In the genomic region with DNA sequence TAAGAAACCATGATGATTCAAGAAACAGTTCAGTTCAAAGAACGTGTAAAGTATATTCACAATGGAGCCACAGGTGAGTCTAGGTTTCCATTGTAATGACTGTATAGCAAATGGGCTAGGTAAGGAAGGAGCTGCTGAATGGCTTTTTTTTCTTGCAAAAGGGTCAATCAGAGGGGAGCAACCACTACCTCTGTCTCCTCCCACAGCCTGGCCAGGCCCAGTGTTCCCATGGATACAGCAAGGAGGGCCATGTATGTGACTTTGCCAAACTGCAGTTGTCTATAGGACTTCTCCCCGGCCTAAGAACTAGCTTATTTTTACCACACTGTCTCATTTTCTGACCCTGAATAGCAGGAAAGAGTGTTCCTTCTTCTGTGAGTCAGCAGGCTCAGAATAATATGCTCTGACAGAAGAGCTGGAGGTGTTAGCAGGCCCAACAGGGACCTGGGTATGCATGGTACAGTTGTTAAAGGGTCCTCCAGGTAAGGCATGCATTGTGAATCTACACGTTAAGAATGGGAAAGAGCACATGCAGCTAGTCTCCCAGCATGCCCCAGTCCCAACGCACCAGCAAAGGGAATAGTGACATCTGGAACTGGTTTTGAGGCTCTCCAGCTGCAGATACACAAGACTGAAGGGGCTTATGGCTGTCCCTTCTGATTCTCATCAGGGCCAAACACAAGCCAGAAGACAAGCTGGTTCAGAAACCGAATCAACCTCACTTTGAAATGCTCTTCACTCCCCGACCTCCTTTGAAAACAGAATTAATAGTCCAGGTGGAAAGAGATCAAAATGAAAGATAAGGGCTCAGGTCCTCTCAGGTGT, we compare ENCODE assay signal across 14 mouse cellular contexts.
DNase-seq lines count a peak whose midpoint lies in the region; ATAC-seq and TF ChIP-seq lines count a peak whose summit lies in the region.
"Had no signal": no experiment of that assay in that cellular context is flagged by ENCODE, and none has a peak within 500 bp of the region (broad histone marks: within the 10 kb centered on the region; RNA-seq: fewer than 3 reads in every experiment).

No protein-coding gene starts in this region.

- no peak for ATAC-seq in lung, postnatal 0 days
- ATAC-seq: midbrain, embryonic 15.5 days had no signal

- no peak overlapping the region for H3ac ChIP-seq in myocyte (ENCODE audit: control insufficient read depth, insufficient read length)

- H3K4me2 ChIP-seq in myocyte (ENCODE audit: low read depth) = peak overlapping the region; percentile 43
- no peak overlapping the region for H3K4me2 ChIP-seq in lung, postnatal 0 days (replicated peaks; ENCODE audit: low read depth, low read length)
- H3K4me2 ChIP-seq: midbrain, embryonic 15.5 days had no signal

- peaks cover 54% of the 10 kb centered on the region for H3K4me1 ChIP-seq in brown adipose tissue, adult 24 weeks (ENCODE audit: control insufficient read depth, insufficient read depth, insufficient read length, low read length)
- peaks cover 31% of the 10 kb centered on the region for H3K4me1 ChIP-seq in lung, postnatal 0 days (ENCODE audit: insufficient read depth, low read depth, low read length)

- no peak overlapping the region for H3K4me3 ChIP-seq in brown adipose tissue, adult 24 weeks (ENCODE audit: insufficient read depth, low read depth, low read length)
- H3K4me3 ChIP-seq in myocyte = no peak overlapping the region
- no peak overlapping the region for H3K4me3 ChIP-seq in lung, postnatal 0 days (ENCODE audit: low read depth, low read length)
- H3K4me3 ChIP-seq: midbrain, embryonic 15.5 days had no signal

- peak; percentile 91 for DNase-seq in heart, adult 11 months
- DNase-seq in heart, postnatal 25 days (ENCODE audit: low spot score) = no peak
- peak; percentile 35 for DNase-seq in kidney, postnatal 10 days
- no peak for DNase-seq in kidney, postnatal 25 days
- DNase-seq in lung, postnatal 0 days (ENCODE audit: low spot score) = no peak
- no peak for DNase-seq in T-cell, adult 2 months (ENCODE audit: low spot score)
- DNase-seq: B cell, adult 2 months; cerebellum, adult 11-12 months; layer of hippocampus, adult 9-11 months; lung, adult 2 months; retina, postnatal 1 day had no signal

- TF ChIP-seq EP300 in lung, postnatal 0 days (IDR thresholded peaks at IDR 0.05) = no peak

- intact Hi-C loops in heart, postnatal 25 days (cut with DNase I) = loop anchor here (5.0 kb wide), 1 partner anchor 105 kb away; a partner anchor contains a TSS

- no peak overlapping the region for H3K9ac ChIP-seq in lung, postnatal 0 days (replicated peaks; ENCODE audit: low read depth)
- H3K9ac ChIP-seq: midbrain, embryonic 15.5 days had no signal

- peaks cover 13% of the 10 kb centered on the region for H3K36me3 ChIP-seq in myocyte (ENCODE audit: control insufficient read depth, insufficient read depth)
- H3K36me3 ChIP-seq in lung, postnatal 0 days (ENCODE audit: insufficient read depth, low read length) = no peaks in the 10 kb centered on the region
- H3K36me3 ChIP-seq: midbrain, embryonic 15.5 days had no signal

- no peak for TF ChIP-seq POLR2A in myocyte (IDR thresholded peaks at IDR 0.05; ENCODE audit: insufficient read length, low read depth)

- H3K79me2 ChIP-seq in myocyte (ENCODE audit: control insufficient read depth, insufficient read depth) = no peaks in the 10 kb centered on the region

- H3K27me3 ChIP-seq in myocyte (ENCODE audit: control insufficient read depth, insufficient read depth, insufficient read length) = no peaks in the 10 kb centered on the region
- no peaks in the 10 kb centered on the region for H3K27me3 ChIP-seq in lung, postnatal 0 days (replicated peaks; ENCODE audit: insufficient read depth, low read length)
- H3K27me3 ChIP-seq: midbrain, embryonic 15.5 days had no signal

- 52% methylated on average over 6 of the region's 6 CpGs for WGBS in lung, postnatal 0 days

- peak overlapping the region; percentile 66 for H3K27ac ChIP-seq in brown adipose tissue, adult 24 weeks (replicated peaks; ENCODE audit: low read depth, low read length)
- H3K27ac ChIP-seq in lung, postnatal 0 days (ENCODE audit: low read length) = no peak overlapping the region
- H3K27ac ChIP-seq: midbrain, embryonic 15.5 days had no signal

- TF ChIP-seq CTCF in lung, postnatal 0 days (IDR thresholded peaks at IDR 0.05) = no peak

- no peaks in the 10 kb centered on the region for H3K9me3 ChIP-seq in lung, postnatal 0 days (ENCODE audit: low read length)
- H3K9me3 ChIP-seq: midbrain, embryonic 15.5 days had no signal

TF ChIP-seq in myocyte, 11 proteins besides CTCF, POLR2A, EP300 and RAD21:
- TF ChIP-seq MAX (IDR thresholded peaks at IDR 0.05; ENCODE audit: low read depth) (no peak), MYOG (IDR thresholded peaks at IDR 0.05; ENCODE audit: control insufficient read depth in 1 of 3, insufficient read depth in 1 of 3, insufficient read length in 2 of 3, low read depth in 2 of 3) (no peak), SRF (IDR thresholded peaks at IDR 0.05; ENCODE audit: control insufficient read depth, insufficient read length, low read depth) (no peak)
TF ChIP-seq in myocyte: peak in this region for 0.

Comparison
In these comparisons a context has a peak if more than half of its experiments do, and no peak if none do; other contexts are left out.
1. DNase-seq: peak in heart, adult 11 months (single experiment) and kidney, postnatal 10 days (single experiment); none in heart, postnatal 25 days (single experiment), kidney, postnatal 25 days (0 of 2), lung, postnatal 0 days (single experiment) and T-cell, adult 2 months (single experiment).